Comparison of ENCODE assay signal across 17 mouse cellular contexts in genomic region chr11:118263146-118263545, GRCm38 (mm10). TPM values are rescaled to one million over a fixed set of nuclear protein-coding genes. Genes with fewer than 3 reads are reported as not detected.
DNase-seq lines count a peak whose midpoint lies in the region; ATAC-seq lines count a peak whose summit lies in the region.
"Had no signal": no experiment of that assay in that cellular context is flagged by ENCODE, and none has a peak within 500 bp of the region (broad histone marks: within the 10 kb centered on the region; RNA-seq: fewer than 3 reads in every experiment).

No protein-coding gene starts in this region.

- no peaks in the 10 kb centered on the region for H3K4me1 ChIP-seq in midbrain, embryonic 12.5 days
- H3K4me1 ChIP-seq in midbrain, embryonic 14.5 days (ENCODE audit: control insufficient read depth, insufficient read depth, low read length) = no peaks in the 10 kb centered on the region
- H3K4me1 ChIP-seq: embryonic facial prominence, embryonic 12.5 days; hindbrain, embryonic 12.5 days; liver, embryonic 15.5 days had no signal

- DNase-seq in layer of hippocampus, adult 11-12 months (ENCODE audit: low spot score) = peak; percentile 75
- DNase-seq in layer of hippocampus, adult 9-10 months (ENCODE audit: low spot score) = no peak
- no peak for DNase-seq in midbrain, embryonic 14.5 days
- DNase-seq in layer of hippocampus, adult 18-20 months (ENCODE audit: low spot score in 2 of 2) = peak; percentile 56 to 81
- peak; percentile 50 to 62 for DNase-seq in layer of hippocampus, postnatal 36 days
- no peak for DNase-seq in urinary bladder, postnatal 10 days (ENCODE audit: low spot score)
- DNase-seq: cerebellum, adult 18-20 months; heart, adult 11 months; kidney, postnatal 4 days; lung, postnatal 14 days had no signal

- no peak for ATAC-seq in midbrain, embryonic 12.5 days (ENCODE audit: low FRiP score, low read depth)
- no peak for ATAC-seq in midbrain, embryonic 14.5 days (ENCODE audit: low FRiP score, low TSS enrichment)
- ATAC-seq: inflammation-experienced regulatory T-cells, adult 6 months; Patski had no signal

- no peaks in the 10 kb centered on the region for H3K27me3 ChIP-seq in midbrain, embryonic 12.5 days
- H3K27me3 ChIP-seq in midbrain, embryonic 14.5 days (ENCODE audit: control insufficient read depth, insufficient read depth, low read length) = no peaks in the 10 kb centered on the region
- H3K27me3 ChIP-seq: embryonic facial prominence, embryonic 12.5 days; hindbrain, embryonic 12.5 days; liver, embryonic 15.5 days; megakaryocyte, embryonic 14.5 days; Patski had no signal

- no peak overlapping the region for H3K4me3 ChIP-seq in midbrain, embryonic 12.5 days
- no peak overlapping the region for H3K4me3 ChIP-seq in midbrain, embryonic 14.5 days (replicated peaks; ENCODE audit: low read depth, low read length)
- H3K4me3 ChIP-seq: embryonic facial prominence, embryonic 12.5 days; hindbrain, embryonic 12.5 days; liver, embryonic 15.5 days; megakaryocyte, embryonic 14.5 days had no signal

- no peaks in the 10 kb centered on the region for H3K9me3 ChIP-seq in midbrain, embryonic 12.5 days
- H3K9me3 ChIP-seq in midbrain, embryonic 14.5 days (ENCODE audit: control insufficient read depth, low read length) = no peaks in the 10 kb centered on the region
- H3K9me3 ChIP-seq: embryonic facial prominence, embryonic 12.5 days; hindbrain, embryonic 12.5 days; liver, embryonic 15.5 days; megakaryocyte, embryonic 14.5 days had no signal

- 0 out of 2 replicates have a peak overlapping the region, but pooled peaks have one; percentile 2 for H3K27ac ChIP-seq in midbrain, embryonic 12.5 days (replicated peaks)
- H3K27ac ChIP-seq in midbrain, embryonic 14.5 days (replicated peaks; ENCODE audit: low read depth, low read length) = no peak overlapping the region
- H3K27ac ChIP-seq: embryonic facial prominence, embryonic 12.5 days; hindbrain, embryonic 12.5 days; liver, embryonic 15.5 days had no signal

- no peak overlapping the region for H3K4me2 ChIP-seq in midbrain, embryonic 12.5 days (replicated peaks)
- H3K4me2 ChIP-seq in midbrain, embryonic 14.5 days (ENCODE audit: low read length) = no peak overlapping the region
- H3K4me2 ChIP-seq: embryonic facial prominence, embryonic 12.5 days; hindbrain, embryonic 12.5 days; liver, embryonic 15.5 days had no signal

- H3K9ac ChIP-seq in midbrain, embryonic 12.5 days (replicated peaks) = no peak overlapping the region
- no peak overlapping the region for H3K9ac ChIP-seq in midbrain, embryonic 14.5 days (replicated peaks; ENCODE audit: low read length)
- H3K9ac ChIP-seq: embryonic facial prominence, embryonic 12.5 days; hindbrain, embryonic 12.5 days; liver, embryonic 15.5 days had no signal

- H3K36me3 ChIP-seq in midbrain, embryonic 12.5 days = peaks cover 99% of the 10 kb centered on the region
- peaks cover 98% of the 10 kb centered on the region for H3K36me3 ChIP-seq in midbrain, embryonic 14.5 days (ENCODE audit: control insufficient read depth, insufficient read depth, low read length)

- 92% methylated on average over 5 of the region's 5 CpGs for WGBS in midbrain, embryonic 12.5 days
- 84% methylated on average over 5 of the region's 5 CpGs for WGBS in midbrain, embryonic 14.5 days

RNA-seq across cellular contexts. Expression of gene Cyth1, which starts 14.8 kb away (rescaled TPM):
- polyA plus RNA-seq in midbrain, embryonic 12.5 days (2016; fragmentation: Nextera tagmentation; extraction: Ambion mirVana) = 28.3 and 28.5 TPM in 2 replicates
- polyA plus RNA-seq in midbrain, embryonic 14.5 days (2014; fragmentation: Nextera tagmentation; extraction: Ambion mirVana) = 23.3 and 33.3 TPM in 2 replicates
- total RNA-seq in layer of hippocampus, adult 18-20 months (2021) = 10 to 100 TPM; 88.0 to 91.7 TPM
- total RNA-seq in layer of hippocampus, postnatal 36 days (2021) = 100 to 1,000 TPM in 1 of 2 experiments, 10 to 100 TPM in 1; 84.3 to 103 TPM

RNA-seq across cellular contexts. Expression of gene Usp36, which starts 26.9 kb away (rescaled TPM):
- polyA plus RNA-seq in midbrain, embryonic 12.5 days (2016; fragmentation: Nextera tagmentation; extraction: Ambion mirVana) = 17.6 and 20.8 TPM in 2 replicates
- 11.7 and 13.4 TPM in 2 replicates for polyA plus RNA-seq in midbrain, embryonic 14.5 days (2014; fragmentation: Nextera tagmentation; extraction: Ambion mirVana)
- 10 to 100 TPM; 25.7 to 28.3 TPM for total RNA-seq in layer of hippocampus, adult 18-20 months (2021)
- total RNA-seq in layer of hippocampus, postnatal 36 days (2021) = 10 to 100 TPM; 22.5 to 25.5 TPM

Comparison
In these comparisons a context has a peak if more than half of its experiments do, and no peak if none do; other contexts are left out.
1. DNase-seq: peak in layer of hippocampus, adult 11-12 months (single experiment), layer of hippocampus, adult 18-20 months (2 of 2) and layer of hippocampus, postnatal 36 days (2 of 2); none in layer of hippocampus, adult 9-10 months (single experiment), midbrain, embryonic 14.5 days (single experiment) and urinary bladder, postnatal 10 days (single experiment).